Mouse (Mus musculus) spleen, adult 18-20 months (tissue): ENCODE results near the gene Csnk2a2.
A peak's percentile ranks its signal among the peaks of the same experiment; 100 is the strongest.

Source experiments
- DNase-seq, 2 experiments: peaks; one replicate each; pipeline ENCODE4 v3.0.0; 2022; ENCODE audit warnings: mixed read lengths in 2 of 2

The Csnk2a2 gene

GRCm38 (mm10) chr8:95470008-95470407, 19.8 kb downstream of the Csnk2a2 start:
- no peak for DNase-seq

GRCm38 (mm10) chr8:95468995-95469394, 20.8 kb downstream of the Csnk2a2 start:
- DNase-seq = no peak

- DNase-seq = no peak
Measured at GRCm38 (mm10) chr8:95466543-95466942, 23.3 kb downstream of the Csnk2a2 start.

- DNase-seq = no peak
Measured at GRCm38 (mm10) chr8:95452518-95452917, 37.3 kb downstream of the Csnk2a2 start.

- no peak for DNase-seq
Measured at GRCm38 (mm10) chr8:95450271-95450670, 39.6 kb downstream of the Csnk2a2 start.

- DNase-seq = no peak
Measured at GRCm38 (mm10) chr8:95447661-95448060, 42.2 kb downstream of the Csnk2a2 start.

GRCm38 (mm10) chr8:95445042-95445441, 44.8 kb downstream of the Csnk2a2 start:
- DNase-seq = no peak

GRCm38 (mm10) chr8:95441491-95442039, 48.3 kb downstream of the Csnk2a2 start:
- no peak for DNase-seq

GRCm38 (mm10) chr8:95440168-95440709, 49.6 kb downstream of the Csnk2a2 start:
- no peak for DNase-seq

- no peak for DNase-seq
Measured at GRCm38 (mm10) chr8:95439421-95439820, 50.4 kb downstream of the Csnk2a2 start.

- DNase-seq = no peak
Measured at GRCm38 (mm10) chr8:95437341-95437992, 52.4 kb downstream of the Csnk2a2 start.

- DNase-seq = no peak
Measured at GRCm38 (mm10) chr8:95435930-95436329, 53.9 kb downstream of the Csnk2a2 start.

GRCm38 (mm10) chr8:95435471-95435870, 54.4 kb downstream of the Csnk2a2 start:
- no peak for DNase-seq

- DNase-seq = peak; percentile 99
Measured at GRCm38 (mm10) chr8:95434686-95435439, 55.0 kb downstream of the Csnk2a2 start, which contains the start of gene Cfap20. TSS of gene Cfap20 (minus strand) at chr8:95434869.

GRCm38 (mm10) chr8:95434233-95434632, 55.6 kb downstream of the Csnk2a2 start:
- DNase-seq = no peak

- DNase-seq = no peak
Measured at GRCm38 (mm10) chr8:95433124-95433523, 56.7 kb downstream of the Csnk2a2 start.

- DNase-seq = no peak
Measured at GRCm38 (mm10) chr8:95432471-95432870, 57.4 kb downstream of the Csnk2a2 start.

GRCm38 (mm10) chr8:95429945-95430344, 59.9 kb downstream of the Csnk2a2 start:
- DNase-seq = no peak

- DNase-seq = peak; percentile 38 to 67
Measured at GRCm38 (mm10) chr8:95427594-95428535, 62.0 kb downstream of the Csnk2a2 start.

- DNase-seq = no peak
Measured at GRCm38 (mm10) chr8:95426781-95427281, 63.0 kb downstream of the Csnk2a2 start.

GRCm38 (mm10) chr8:95424682-95425081, 65.2 kb downstream of the Csnk2a2 start:
- DNase-seq = no peak

GRCm38 (mm10) chr8:95422193-95422810, 67.5 kb downstream of the Csnk2a2 start:
- no peak for DNase-seq
